Mouse (Mus musculus) brain, embryonic 14.5 days (tissue): ENCODE measurements around the gene Tpbgl.

Experiments
- CTCF ChIP-seq: fragments of 200-500 bp; IDR thresholded peaks from 2 replicates; pipeline ENCODE4 v1.5.1; 2012; ENCODE audit warnings: inconsistent platforms, mild to moderate bottlenecking, moderate library complexity, borderline replicate concordance; ENCODE audit not compliant: insufficient read depth, insufficient read length; ENCODE audit errors: extremely low read depth
- POLR2A ChIP-seq: fragments of 200-500 bp; IDR thresholded peaks from 2 replicates; pipeline ENCODE4 v1.6.1; 2012; ENCODE audit warnings: mild to moderate bottlenecking, inconsistent platforms, borderline replicate concordance; ENCODE audit not compliant: poor library complexity, insufficient read depth, insufficient read length, severe bottlenecking; ENCODE audit errors: extremely low read depth

DNA sequence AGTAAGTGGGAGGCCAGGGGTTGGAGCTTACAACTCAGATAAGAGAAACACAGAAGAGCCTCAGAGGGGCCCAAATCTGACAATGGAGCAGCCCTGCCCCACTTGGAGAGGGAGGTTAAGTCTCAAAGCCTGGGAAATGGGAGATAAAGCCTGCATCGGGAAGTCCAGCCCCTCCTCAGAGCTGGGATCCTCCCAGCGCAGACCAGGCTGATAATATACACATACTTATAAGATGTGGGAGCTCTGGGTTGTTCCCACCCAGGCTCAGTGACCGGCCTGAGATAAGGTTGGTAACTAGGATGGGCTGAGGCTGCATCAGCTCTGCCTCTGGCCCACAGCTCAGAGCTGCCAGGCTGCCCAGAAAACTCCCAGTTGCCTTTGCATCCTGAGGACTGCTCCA, 15.2 kb upstream of the Tpbgl start:
- TF ChIP-seq POLR2A (no peak), CTCF (no peak)
